Mouse (Mus musculus) liver, adult 2 months (tissue): ENCODE measurements around the gene Pwwp2a. TPM values are rescaled to one million over a fixed set of nuclear protein-coding genes. Genes with fewer than 3 reads are reported as not detected.

ENCODE experiments used
- DNase-seq: peaks from one replicate; pipeline ENCODE4 v3.0.0-alpha.2; 2011; ENCODE audit warnings: low read depth, low spot score; ENCODE audit errors: extremely low read depth
- H3K27ac ChIP-seq: fragments of 200-500 bp; replicated peaks from 2 replicates; pipeline ENCODE4 v1.5.1; 2012; ENCODE audit warnings: low read depth, mild to moderate bottlenecking, control low read depth, inconsistent platforms, low read length; ENCODE audit not compliant: insufficient read depth
- H3K27me3 ChIP-seq: fragments of 200-500 bp; 2 replicates; pipeline ENCODE4 v1.6.1; 2012; ENCODE audit warnings: mild to moderate bottlenecking, moderate library complexity, low read length, inconsistent platforms; ENCODE audit not compliant: control insufficient read depth, insufficient read depth
- H3K36me3 ChIP-seq: fragments of 200-500 bp; 2 replicates; pipeline ENCODE4 v1.6.1; 2012; ENCODE audit warnings: low read length, inconsistent platforms; ENCODE audit not compliant: control insufficient read depth, insufficient read depth
- H3K4me1 ChIP-seq: fragments of 200-500 bp; 2 replicates; pipeline ENCODE4 v1.6.1; 2011; ENCODE audit warnings: low read length; ENCODE audit not compliant: control insufficient read depth, insufficient read depth
- H3K4me3 ChIP-seq: fragments of 200-500 bp; 2 replicates; pipeline ENCODE4 v1.5.1; 2011; ENCODE audit warnings: low read depth, mild to moderate bottlenecking, control low read depth, low read length, moderate library complexity; ENCODE audit not compliant: insufficient read depth
- H3K79me2 ChIP-seq: fragments of 200-500 bp; 2 replicates; pipeline ENCODE4 v1.6.1; 2012; ENCODE audit warnings: inconsistent platforms, mild to moderate bottlenecking, low read length, moderate library complexity; ENCODE audit not compliant: control insufficient read depth, insufficient read depth
- H3K9ac ChIP-seq: fragments of 200-500 bp; 2 replicates; pipeline ENCODE4 v1.6.1; 2012; ENCODE audit warnings: low read depth, mild to moderate bottlenecking, control low read depth, inconsistent platforms, low read length
- CTCF ChIP-seq: fragments of 200-500 bp; IDR thresholded peaks from 2 replicates; pipeline ENCODE4 v1.5.1; 2011; ENCODE audit warnings: low read depth, low read length, control low read depth
- POLR2A ChIP-seq: fragments of 200-500 bp; IDR thresholded peaks from 2 replicates; pipeline ENCODE4 v1.6.1; 2011; ENCODE audit warnings: low read length, control low read depth; ENCODE audit not compliant: insufficient read depth; ENCODE audit errors: extremely low read depth
- WGBS: fragments of 180-500 bp; shearing (Covaris S2); methylation state at CpG from one replicate; pipeline ENCODE4 v1.1.7; 2018; 5-methylcytosine and 5-hydroxymethylcytosine counted together
- polyA plus RNA-seq: library from polyadenylated mRNA; depleted of rRNA; stranded (reverse); fragments of >200 nt; gene quantifications from 2 replicates; pipeline ENCODE4 v1.2.3, GENCODE M21; 2012; rRNA removed
- total RNA-seq: library from RNA; depleted of rRNA; stranded (reverse); fragments of >200 nt; gene quantifications from 2 replicates; pipeline ENCODE4 v1.2.3, GENCODE M21; 2014; rRNA removed

The Pwwp2a gene
- total RNA-seq (11.2 and 12.1 TPM in 2 replicates), polyA plus RNA-seq (5.5 and 9.3 TPM in 2 replicates)

DNA sequence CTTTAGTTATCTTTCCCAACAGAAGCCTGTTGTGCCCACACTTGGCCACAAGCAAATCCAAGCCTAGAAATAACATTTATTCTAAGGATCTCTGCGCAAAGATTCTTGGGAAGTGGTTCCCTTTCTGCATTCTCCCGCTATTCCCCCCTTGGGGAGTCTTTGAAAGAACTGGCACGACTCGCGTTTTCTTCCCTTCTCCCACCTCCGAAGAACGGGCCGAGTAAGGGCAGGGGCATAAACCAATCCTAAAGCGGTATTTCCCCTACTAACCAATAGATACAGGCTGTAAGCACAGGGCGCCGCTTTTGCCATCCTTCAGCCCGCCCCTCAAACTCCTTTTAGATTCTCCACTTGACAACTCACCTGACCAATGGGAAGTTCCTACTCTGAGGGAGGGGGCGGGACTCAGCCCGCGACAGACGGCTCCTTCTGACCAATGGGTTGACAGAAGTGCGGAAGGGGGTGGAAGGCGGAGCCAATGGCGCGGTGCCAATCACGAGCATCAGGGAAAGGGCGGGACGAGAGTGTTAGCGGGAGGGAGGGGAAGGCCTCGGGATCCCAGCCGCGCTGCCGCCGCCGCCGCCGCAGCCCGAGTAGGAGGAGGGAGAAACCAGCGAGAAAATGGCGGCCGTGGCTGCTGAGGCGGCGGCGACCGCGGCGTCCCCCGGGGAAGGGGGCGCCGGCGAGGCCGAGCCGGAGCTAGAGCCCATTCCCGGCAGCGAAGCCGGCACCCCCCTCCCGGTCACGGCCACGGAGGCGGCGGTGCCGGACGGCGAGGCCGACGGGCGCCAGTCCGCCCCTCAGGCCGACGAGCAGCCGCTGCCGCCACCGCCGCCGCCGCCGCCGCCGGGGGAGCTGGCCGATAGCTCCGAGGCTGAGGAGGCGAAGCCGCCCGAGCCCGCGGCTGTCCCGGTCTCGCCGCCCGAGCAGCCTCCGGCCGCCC, at the start of gene Pwwp2a:
TSS of gene Pwwp2a (plus strand) at position 527 of the 943 bp plus-strand sequence.
- WGBS = 1% methylated on average over 72 of the region's 87 CpGs

DNA sequence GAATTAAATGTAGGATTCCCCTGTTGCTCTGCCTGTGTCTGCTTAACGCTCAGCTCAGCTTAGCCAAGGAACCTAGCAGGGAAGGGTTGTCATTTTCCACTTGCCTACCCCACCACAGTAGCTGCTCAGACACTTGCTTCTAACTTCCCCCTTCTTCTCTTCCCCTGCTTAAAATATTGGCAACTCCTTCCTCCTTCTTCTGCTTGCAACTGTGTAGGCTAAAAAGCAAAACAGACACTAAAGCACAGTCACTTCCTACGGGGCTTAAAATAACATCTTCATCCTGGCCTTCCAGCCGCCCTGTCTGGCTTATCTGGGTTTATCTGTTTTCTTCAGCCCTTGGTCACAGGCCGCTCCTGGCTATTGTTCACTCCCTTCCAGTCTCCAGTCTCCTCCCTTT, 49.2 kb upstream of the Pwwp2a start:
- no peaks in the 10 kb centered on the region for H3K36me3 ChIP-seq
- DNase-seq = no peak
- H3K9ac ChIP-seq = no peak overlapping the region
- WGBS = 72% methylated on average over 4 of the region's 4 CpGs
- H3K27ac ChIP-seq = no peak overlapping the region
- no peak for TF ChIP-seq CTCF
- TF ChIP-seq POLR2A = no peak
- no peak overlapping the region for H3K4me3 ChIP-seq
- H3K4me1 ChIP-seq = peaks cover 4% of the 10 kb centered on the region; the same call in 1 of the 2 replicates
- no peaks in the 10 kb centered on the region for H3K79me2 ChIP-seq
- H3K27me3 ChIP-seq = no peaks in the 10 kb centered on the region

More for the DNA sequence above, at the start of gene Pwwp2a:
- Histone ChIP-seq H3K36me3 (0 out of 2 replicates have a peak, but pooled peaks cover 7% of the 10 kb centered on the region), H3K27ac (peak within 1 kb of the TSS; percentile 52), H3K4me3 (peak within 1 kb of the TSS; percentile 83), H3K4me1 (peaks cover 4% of the 10 kb centered on the region; the same call in 1 of the 2 replicates), H3K9ac (peak within 1 kb of the TSS; percentile 90), H3K79me2 (peaks cover 7% of the 10 kb centered on the region; the same call in 1 of the 2 replicates), H3K27me3 (no peaks in the 10 kb centered on the region)
- TF ChIP-seq CTCF (no peak), POLR2A (peak; percentile 69; the same call in 1 of the 2 replicates)
- DNase-seq = peak; percentile 98

GRCm38 (mm10) chr11:43633165-43633564, 48.6 kb upstream of the Pwwp2a start:
- Histone ChIP-seq H3K4me1 (peaks cover 5% of the 10 kb centered on the region), H3K36me3 (no peaks in the 10 kb centered on the region), H3K27me3 (no peaks in the 10 kb centered on the region), H3K9ac (no peak overlapping the region), H3K4me3 (no peak overlapping the region), H3K79me2 (no peaks in the 10 kb centered on the region), H3K27ac (no peak overlapping the region)
- WGBS = 83% methylated on average over 6 of the region's 6 CpGs
- no peak for DNase-seq
- TF ChIP-seq POLR2A = no peak
- TF ChIP-seq CTCF = no peak

DNA sequence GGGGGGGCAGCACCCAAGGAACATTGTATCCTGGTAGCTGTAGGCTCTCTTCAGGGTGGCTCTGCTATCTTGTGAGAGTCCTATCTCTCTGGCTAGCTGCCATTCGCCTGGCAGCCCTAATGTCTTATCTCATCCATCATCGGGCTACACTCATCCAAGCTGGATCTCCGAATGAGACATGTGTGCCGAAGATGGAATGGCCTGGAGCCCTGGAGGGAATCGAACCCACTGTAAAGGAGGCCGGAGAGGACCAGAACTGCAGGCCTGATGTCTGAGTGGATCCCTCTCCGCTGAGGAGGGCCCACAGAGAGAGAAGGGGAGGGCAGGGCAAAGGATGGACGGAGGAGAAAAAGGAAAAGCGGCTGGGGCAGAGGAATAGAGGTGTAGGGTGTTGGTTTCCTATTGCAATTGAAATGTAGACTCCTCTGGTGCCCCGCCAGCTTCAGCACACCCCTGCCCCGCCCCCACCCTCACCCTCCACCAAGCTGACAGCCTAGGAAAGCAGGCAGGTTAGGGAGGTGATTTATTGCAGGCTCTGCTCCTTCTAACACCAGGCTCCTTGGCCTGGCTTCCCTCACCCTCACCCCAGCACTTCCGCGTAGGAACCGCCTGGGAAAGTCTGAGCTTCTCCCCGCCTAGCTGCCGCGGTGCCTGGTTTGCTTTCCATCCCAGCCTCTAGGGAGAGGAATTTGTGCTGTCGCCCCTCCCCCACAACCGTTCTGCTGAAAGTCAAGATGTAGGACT, 48.0 kb upstream of the Pwwp2a start:
- Histone ChIP-seq H3K9ac (no peak overlapping the region), H3K27ac (no peak overlapping the region), H3K4me1 (peaks cover 9% of the 10 kb centered on the region), H3K4me3 (no peak overlapping the region), H3K36me3 (no peaks in the 10 kb centered on the region), H3K27me3 (no peaks in the 10 kb centered on the region), H3K79me2 (no peaks in the 10 kb centered on the region)
- no peak for DNase-seq
- TF ChIP-seq CTCF (no peak), POLR2A (no peak)
- WGBS = 50% methylated on average over 19 of the region's 19 CpGs

- no peak overlapping the region for H3K9ac ChIP-seq
- WGBS = 90% methylated on average over 4 of the region's 4 CpGs
- TF ChIP-seq CTCF (no peak), POLR2A (no peak)
- peaks cover 9% of the 10 kb centered on the region for H3K4me1 ChIP-seq
- no peak for DNase-seq
- no peaks in the 10 kb centered on the region for H3K27me3 ChIP-seq
- no peak overlapping the region for H3K27ac ChIP-seq
- no peaks in the 10 kb centered on the region for H3K79me2 ChIP-seq
- no peaks in the 10 kb centered on the region for H3K36me3 ChIP-seq
- H3K4me3 ChIP-seq = no peak overlapping the region
Measured at GRCm38 (mm10) chr11:43636761-43637160, 45.0 kb upstream of the Pwwp2a start.
